Mouse (Mus musculus) layer of hippocampus, adult 9-10 months (tissue): ENCODE data around the gene Hist1h4f.

Experiments used
- DNase-seq: peaks from one replicate; pipeline ENCODE4 v3.0.0; 2022; ENCODE audit warnings: low spot score

Gene Hist1h4f

GRCm38 (mm10) chr13:23533560-23534367 is 17.7 kb downstream of the Hist1h4f start, which contains the start of gene Hist1h2af:
TSS of gene Hist1h2af (plus strand) at chr13:23533906.
- DNase-seq: peak; percentile 75

- DNase-seq: no peak
Observed at GRCm38 (mm10) chr13:23532262-23533075, 19.0 kb downstream of the Hist1h4f start.

- DNase-seq: peak; percentile 99
Observed at GRCm38 (mm10) chr13:23530901-23531875, 20.3 kb downstream of the Hist1h4f start, which contains the start of gene Hist1h4h. TSS of gene Hist1h4h (plus strand) at chr13:23531050.

- DNase-seq: peak; percentile 79
Observed at GRCm38 (mm10) chr13:23530181-23530900, 21.1 kb downstream of the Hist1h4f start.

- DNase-seq: no peak
Observed at GRCm38 (mm10) chr13:23529480-23530165, 21.8 kb downstream of the Hist1h4f start.

- DNase-seq: no peak
Observed at GRCm38 (mm10) chr13:23529005-23529404, 22.4 kb downstream of the Hist1h4f start.

GRCm38 (mm10) chr13:23526312-23526711 is 25.1 kb downstream of the Hist1h4f start:
- peak; percentile 99 for DNase-seq

GRCm38 (mm10) chr13:23525901-23526300 is 25.5 kb downstream of the Hist1h4f start:
- DNase-seq: no peak

- DNase-seq: peak; percentile 68
Observed at GRCm38 (mm10) chr13:23524654-23525053, 26.8 kb downstream of the Hist1h4f start.

GRCm38 (mm10) chr13:23523976-23524375 is 27.5 kb downstream of the Hist1h4f start:
- no peak for DNase-seq

- peak; percentile 57 for DNase-seq
Observed at GRCm38 (mm10) chr13:23521703-23522102, 29.7 kb downstream of the Hist1h4f start.

GRCm38 (mm10) chr13:23519416-23519815 is 32.0 kb downstream of the Hist1h4f start:
- peak; percentile 84 for DNase-seq

- DNase-seq: peak; percentile 88
Observed at GRCm38 (mm10) chr13:23518885-23519284, 32.6 kb downstream of the Hist1h4f start.

- DNase-seq: no peak
Observed at GRCm38 (mm10) chr13:23518295-23518603, 33.2 kb downstream of the Hist1h4f start.

- peak; percentile 97 for DNase-seq
Observed at GRCm38 (mm10) chr13:23517603-23518294, 33.7 kb downstream of the Hist1h4f start.

- no peak for DNase-seq
Observed at GRCm38 (mm10) chr13:23516822-23517602, 34.4 kb downstream of the Hist1h4f start.

GRCm38 (mm10) chr13:23515826-23516620 is 35.4 kb downstream of the Hist1h4f start:
- DNase-seq: no peak

GRCm38 (mm10) chr13:23515281-23515680 is 36.2 kb downstream of the Hist1h4f start:
- no peak for DNase-seq
